8 mouse cellular contexts compared by ENCODE assay signal in genomic region chr7:49777585-49777984, GRCm38 (mm10). TPM values are rescaled to one million over a fixed set of nuclear protein-coding genes. Genes with fewer than 3 reads are reported as not detected.
DNase-seq lines count a peak whose midpoint lies in the region; ATAC-seq and TF ChIP-seq lines count a peak whose summit lies in the region.

No protein-coding gene starts in this region.

- no peak overlapping the region for H3K9ac ChIP-seq in heart, postnatal 0 days (replicated peaks; ENCODE audit: low read depth, low read length)
- H3K9ac ChIP-seq in embryonic facial prominence, embryonic 12.5 days, result no peak overlapping the region
- no peak overlapping the region for H3K9ac ChIP-seq in hindbrain, embryonic 14.5 days
- no peak overlapping the region for H3K9ac ChIP-seq in midbrain, embryonic 12.5 days (replicated peaks)

- peaks cover 13% of the 10 kb centered on the region for H3K4me1 ChIP-seq in heart, postnatal 0 days (ENCODE audit: control insufficient read depth, insufficient read depth)
- peaks cover 8% of the 10 kb centered on the region; the same call in 1 of the 2 replicates for H3K4me1 ChIP-seq in embryonic facial prominence, embryonic 12.5 days
- peaks cover 16% of the 10 kb centered on the region for H3K4me1 ChIP-seq in hindbrain, embryonic 14.5 days (replicated peaks; ENCODE audit: control insufficient read depth, insufficient read depth, low read length)
- peaks cover 16% of the 10 kb centered on the region for H3K4me1 ChIP-seq in midbrain, embryonic 12.5 days

- H3K27ac ChIP-seq in heart, postnatal 0 days (ENCODE audit: low read depth), result no peak overlapping the region
- no peak overlapping the region for H3K27ac ChIP-seq in embryonic facial prominence, embryonic 12.5 days
- no peak overlapping the region for H3K27ac ChIP-seq in hindbrain, embryonic 14.5 days
- no peak overlapping the region for H3K27ac ChIP-seq in midbrain, embryonic 12.5 days (replicated peaks)

- no peaks in the 10 kb centered on the region for H3K27me3 ChIP-seq in heart, postnatal 0 days (ENCODE audit: control insufficient read depth, insufficient read depth, low read length)
- H3K27me3 ChIP-seq in embryonic facial prominence, embryonic 12.5 days, result no peaks in the 10 kb centered on the region
- H3K27me3 ChIP-seq in hindbrain, embryonic 14.5 days (ENCODE audit: control insufficient read depth, insufficient read depth, low read length), result no peaks in the 10 kb centered on the region
- H3K27me3 ChIP-seq in midbrain, embryonic 12.5 days, result peaks cover 13% of the 10 kb centered on the region

- peaks cover 19% of the 10 kb centered on the region for H3K36me3 ChIP-seq in heart, postnatal 0 days (replicated peaks; ENCODE audit: control insufficient read depth, insufficient read depth, low read length)
- H3K36me3 ChIP-seq in embryonic facial prominence, embryonic 12.5 days, result peaks cover 5% of the 10 kb centered on the region; the same call in 1 of the 2 replicates
- H3K36me3 ChIP-seq in hindbrain, embryonic 14.5 days (replicated peaks; ENCODE audit: control insufficient read depth, insufficient read depth), result peaks cover 9% of the 10 kb centered on the region; the same call in 1 of the 2 replicates
- H3K36me3 ChIP-seq in midbrain, embryonic 12.5 days, result peaks cover 13% of the 10 kb centered on the region

- TF ChIP-seq EP300 in heart, postnatal 0 days (IDR thresholded peaks at IDR 0.05; ENCODE audit: low read depth), result no peak

- H3K9me3 ChIP-seq in heart, postnatal 0 days (replicated peaks; ENCODE audit: control insufficient read depth, low read length), result no peaks in the 10 kb centered on the region
- no peaks in the 10 kb centered on the region for H3K9me3 ChIP-seq in embryonic facial prominence, embryonic 12.5 days
- H3K9me3 ChIP-seq in hindbrain, embryonic 14.5 days (ENCODE audit: control insufficient read depth, low read length), result no peaks in the 10 kb centered on the region
- H3K9me3 ChIP-seq in midbrain, embryonic 12.5 days, result no peaks in the 10 kb centered on the region

- no peak for DNase-seq in heart, postnatal 0 days (ENCODE audit: low spot score)
- no peak for DNase-seq in heart, postnatal 14 days
- DNase-seq in hindbrain, embryonic 14.5 days (ENCODE audit: low spot score), result no peak
- DNase-seq in ovary, postnatal 14 days (ENCODE audit: low spot score), result no peak
- DNase-seq in thymus, postnatal 36 days, result no peak
- DNase-seq in right cerebral cortex, adult 2 months (ENCODE audit: low spot score in 2 of 2), result no peak

- WGBS in heart, postnatal 0 days, result 37% methylated on average over 3 of the region's 3 CpGs
- 47% methylated on average over 3 of the region's 3 CpGs for WGBS in embryonic facial prominence, embryonic 12.5 days
- 55% methylated on average over 3 of the region's 3 CpGs for WGBS in hindbrain, embryonic 14.5 days
- 59% methylated on average over 3 of the region's 3 CpGs for WGBS in midbrain, embryonic 12.5 days

- no peak for ATAC-seq in heart, postnatal 0 days (ENCODE audit: insufficient read depth, low read depth)
- 0 out of 2 replicates have a peak, but pooled peaks have one; percentile 7 for ATAC-seq in embryonic facial prominence, embryonic 12.5 days (ENCODE audit: insufficient number of reproducible peaks, insufficient read depth, low FRiP score, low TSS enrichment)
- peak; percentile 25 for ATAC-seq in hindbrain, embryonic 14.5 days (ENCODE audit: low FRiP score)
- ATAC-seq in midbrain, embryonic 12.5 days (ENCODE audit: low FRiP score, low read depth), result peak; percentile 20

- intact Hi-C loops in heart, postnatal 14 days (cut with DNase I), result no loop called here

- H3K4me2 ChIP-seq in heart, postnatal 0 days (ENCODE audit: low read depth, low read length), result peak overlapping the region; percentile 10; the same call in 1 of the 2 replicates
- no peak overlapping the region for H3K4me2 ChIP-seq in embryonic facial prominence, embryonic 12.5 days (replicated peaks)
- no peak overlapping the region for H3K4me2 ChIP-seq in hindbrain, embryonic 14.5 days (replicated peaks)
- H3K4me2 ChIP-seq in midbrain, embryonic 12.5 days (replicated peaks), result no peak overlapping the region

- no peak overlapping the region for H3K4me3 ChIP-seq in heart, postnatal 0 days (ENCODE audit: low read depth, low read length)
- H3K4me3 ChIP-seq in embryonic facial prominence, embryonic 12.5 days, result no peak overlapping the region
- no peak overlapping the region for H3K4me3 ChIP-seq in hindbrain, embryonic 14.5 days (replicated peaks; ENCODE audit: low read length)
- H3K4me3 ChIP-seq in midbrain, embryonic 12.5 days, result no peak overlapping the region

- no peak for TF ChIP-seq CTCF in heart, postnatal 0 days (IDR thresholded peaks at IDR 0.05; ENCODE audit: low read depth)

RNA-seq across cellular contexts. Expression of gene Prmt3, which starts 0.6 kb away (rescaled TPM):
- total RNA-seq in heart, postnatal 0 days (2014; rRNA removed; ENCODE audit: low replicate concordance), result 34.7 and 45.5 TPM in 2 replicates
- polyA plus RNA-seq in heart, postnatal 0 days (2015; fragmentation: Nextera tagmentation; extraction: Ambion mirVana), result 27.1 and 28.4 TPM in 2 replicates
- 10 to 100 TPM; 10.1 to 10.2 TPM for total RNA-seq in heart, postnatal 14 days (2021)
- 51.1 and 56.4 TPM in 2 replicates for polyA plus RNA-seq in embryonic facial prominence, embryonic 12.5 days (2016; fragmentation: Nextera tagmentation; extraction: Ambion mirVana)
- polyA plus RNA-seq in hindbrain, embryonic 14.5 days (2014; fragmentation: Nextera tagmentation; extraction: Ambion mirVana), result 51.2 and 57.0 TPM in 2 replicates
- polyA plus RNA-seq in midbrain, embryonic 12.5 days (2016; fragmentation: Nextera tagmentation; extraction: Ambion mirVana), result 74.7 and 78.4 TPM in 2 replicates

RNA-seq across cellular contexts. Expression of gene Htatip2, which starts 18.7 kb away (rescaled TPM):
- total RNA-seq in heart, postnatal 0 days (2014; rRNA removed; ENCODE audit: low replicate concordance), result 2.4 and 3.4 TPM in 2 replicates
- polyA plus RNA-seq in heart, postnatal 0 days (2015; fragmentation: Nextera tagmentation; extraction: Ambion mirVana), result 16.5 and 17.5 TPM in 2 replicates
- total RNA-seq in heart, postnatal 14 days (2021), result 1 to 10 TPM; 5.3 to 6.9 TPM
- 7.9 and 8.2 TPM in 2 replicates for polyA plus RNA-seq in embryonic facial prominence, embryonic 12.5 days (2016; fragmentation: Nextera tagmentation; extraction: Ambion mirVana)
- 3.0 and 3.5 TPM in 2 replicates for polyA plus RNA-seq in hindbrain, embryonic 14.5 days (2014; fragmentation: Nextera tagmentation; extraction: Ambion mirVana)
- 9.3 and 12.2 TPM in 2 replicates for polyA plus RNA-seq in midbrain, embryonic 12.5 days (2016; fragmentation: Nextera tagmentation; extraction: Ambion mirVana)
